Mouse (Mus musculus) kidney, adult 2 months (tissue): ENCODE data around the gene Npb. TPM values are rescaled to one million over a fixed set of nuclear protein-coding genes. Genes with fewer than 3 reads are reported as not detected.
A peak's percentile ranks its signal among the peaks of the same experiment; 100 is the strongest.

Source experiments
- DNase-seq: peaks from one replicate; pipeline ENCODE4 v3.0.0; 2021
- H3K27ac ChIP-seq: fragments of 200-500 bp; 2 replicates; pipeline ENCODE4 v1.5.1; 2012; ENCODE audit warnings: low read depth, low read length, control low read depth, inconsistent platforms; ENCODE audit not compliant: insufficient read depth
- H3K27me3 ChIP-seq: fragments of 200-500 bp; replicated peaks from 2 replicates; pipeline ENCODE4 v1.6.1; 2012; ENCODE audit warnings: mild to moderate bottlenecking, moderate library complexity, low read length, inconsistent platforms; ENCODE audit not compliant: control insufficient read depth, insufficient read depth
- H3K36me3 ChIP-seq: fragments of 200-500 bp; 2 replicates; pipeline ENCODE4 v1.6.1; 2012; ENCODE audit warnings: mild to moderate bottlenecking, moderate library complexity, low read length, inconsistent platforms; ENCODE audit not compliant: control insufficient read depth, insufficient read depth
- H3K4me1 ChIP-seq: fragments of 200-500 bp; 2 replicates; pipeline ENCODE4 v1.6.1; 2011; ENCODE audit warnings: low read length; ENCODE audit not compliant: control insufficient read depth, insufficient read depth
- H3K4me3 ChIP-seq: fragments of 200-500 bp; 2 replicates; pipeline ENCODE4 v1.5.1; 2011; ENCODE audit warnings: mild to moderate bottlenecking, low read depth, low read length, control low read depth; ENCODE audit not compliant: insufficient read depth
- CTCF ChIP-seq: fragments of 200-500 bp; conservative IDR thresholded peaks from 2 replicates; pipeline ENCODE4 v1.5.1; 2011; ENCODE audit warnings: low read depth, mild to moderate bottlenecking, control low read depth, low read length, moderate library complexity, mixed read lengths; ENCODE audit not compliant: insufficient read depth, insufficient read length
- POLR2A ChIP-seq: fragments of 200-500 bp; IDR thresholded peaks from one replicate; pipeline ENCODE4 v1.6.1; 2011; ENCODE audit warnings: low read depth, low read length, control low read depth
- WGBS: fragments of 180-500 bp; shearing (Covaris S2); methylation state at CpG from one replicate; pipeline ENCODE4 v1.1.7; 2018; 5-methylcytosine and 5-hydroxymethylcytosine counted together
- polyA plus RNA-seq: library from polyadenylated mRNA; depleted of rRNA; stranded (reverse); fragments of >200 nt; gene quantifications from 2 replicates; pipeline ENCODE4 v1.2.3, GENCODE M21; 2012

Gene Npb
- polyA plus RNA-seq, 1 experiment = 7.7 TPM

DNA sequence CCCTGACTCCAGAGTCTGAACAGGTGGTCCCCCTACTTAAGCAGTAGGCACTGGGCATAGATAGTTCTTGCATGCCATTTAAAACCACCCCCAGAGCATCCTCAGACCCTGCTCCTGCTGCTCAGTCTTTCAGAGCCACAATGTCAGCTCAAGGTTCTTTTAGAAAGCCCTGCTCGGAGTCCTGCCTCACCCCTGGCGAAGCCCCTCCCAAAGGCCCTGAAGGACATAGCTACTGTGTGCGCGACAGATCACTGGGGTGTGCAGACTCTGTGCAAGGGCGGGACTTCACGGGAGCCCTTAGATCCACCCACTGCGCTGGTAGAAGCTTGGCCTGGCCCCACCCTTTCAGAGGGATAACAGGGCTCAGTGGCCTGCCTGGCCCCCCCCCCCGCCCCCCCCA is 973 bp downstream of the Npb start:
- 40% methylated on average over 8 of the region's 8 CpGs for WGBS
- DNase-seq = peak; percentile 73
- H3K27me3 ChIP-seq = no peaks in the 10 kb centered on the region
- no peak overlapping the region for H3K4me3 ChIP-seq
- peak overlapping the region; percentile 61 for H3K27ac ChIP-seq
- peaks cover 5% of the 10 kb centered on the region; the same call in 1 of the 2 replicates for H3K4me1 ChIP-seq
- H3K36me3 ChIP-seq = peaks cover 3% of the 10 kb centered on the region; the same call in 1 of the 2 replicates
- TF ChIP-seq POLR2A (no peak), CTCF (peak; percentile 3; the same call in 1 of the 2 replicates)

DNA sequence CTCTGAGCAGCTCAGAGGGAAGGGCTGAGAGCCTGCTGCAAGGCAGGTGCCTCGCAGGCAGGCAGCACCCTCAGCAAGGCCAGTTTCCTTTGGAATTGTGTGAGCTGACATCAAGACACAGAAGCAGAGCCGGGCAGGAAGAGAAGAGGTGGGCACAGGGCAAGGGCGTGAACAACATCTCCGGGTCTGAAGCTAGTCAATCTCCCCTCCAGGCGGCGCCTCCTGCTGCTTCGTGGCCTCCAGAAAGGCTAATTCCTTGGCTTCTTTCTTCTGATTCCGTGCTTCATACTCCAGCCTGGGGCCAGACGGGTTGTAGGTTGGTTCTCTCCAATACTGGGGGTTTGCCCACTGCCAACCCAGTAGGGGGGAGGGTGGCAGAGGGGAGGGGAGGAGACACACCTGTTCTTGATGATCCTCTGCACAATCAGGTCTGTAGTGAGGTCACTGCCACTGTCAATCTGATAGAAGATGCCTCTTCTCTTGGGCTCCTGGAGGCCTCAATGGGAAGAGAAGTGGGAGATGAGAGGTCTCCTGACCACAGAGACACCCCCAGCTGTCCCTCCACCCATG is 2.3 kb downstream of the Npb start:
- H3K4me1 ChIP-seq = peaks cover 5% of the 10 kb centered on the region
- peaks cover 3% of the 10 kb centered on the region; the same call in 1 of the 2 replicates for H3K36me3 ChIP-seq
- H3K27me3 ChIP-seq = no peaks in the 10 kb centered on the region
- DNase-seq = no peak
- no peak overlapping the region for H3K4me3 ChIP-seq
- no peak overlapping the region for H3K27ac ChIP-seq
- WGBS = 80% methylated on average over 9 of the region's 9 CpGs
- TF ChIP-seq POLR2A (no peak), CTCF (no peak)

DNA sequence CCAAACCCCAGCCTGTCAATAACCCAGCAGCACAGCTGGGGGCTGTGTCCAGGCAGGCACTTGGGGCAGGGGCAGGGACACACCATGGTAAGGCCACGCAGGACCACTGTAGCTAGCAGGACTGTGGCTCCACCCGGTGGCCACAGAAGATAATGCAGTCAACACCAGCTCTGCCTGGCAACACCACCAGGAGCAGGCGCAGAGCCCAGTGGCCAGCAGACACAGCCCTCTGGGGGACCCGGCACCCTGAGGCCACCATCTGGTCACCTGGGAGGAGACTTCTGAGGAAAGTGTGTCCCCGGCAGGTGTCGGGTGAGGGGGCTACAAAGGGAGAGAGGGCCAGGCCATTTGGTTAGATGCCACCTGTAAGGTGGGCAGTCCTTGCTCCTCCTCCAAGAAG is 4.5 kb downstream of the Npb start:
- WGBS = 26% methylated on average over 6 of the region's 6 CpGs
- H3K27me3 ChIP-seq = no peaks in the 10 kb centered on the region
- peaks cover 15% of the 10 kb centered on the region for H3K4me1 ChIP-seq
- TF ChIP-seq POLR2A (no peak), CTCF (peak; percentile 84)
- H3K4me3 ChIP-seq = no peak overlapping the region
- H3K36me3 ChIP-seq = peaks cover 3% of the 10 kb centered on the region; the same call in 1 of the 2 replicates
- H3K27ac ChIP-seq = no peak overlapping the region
- peak; percentile 79 for DNase-seq

DNA sequence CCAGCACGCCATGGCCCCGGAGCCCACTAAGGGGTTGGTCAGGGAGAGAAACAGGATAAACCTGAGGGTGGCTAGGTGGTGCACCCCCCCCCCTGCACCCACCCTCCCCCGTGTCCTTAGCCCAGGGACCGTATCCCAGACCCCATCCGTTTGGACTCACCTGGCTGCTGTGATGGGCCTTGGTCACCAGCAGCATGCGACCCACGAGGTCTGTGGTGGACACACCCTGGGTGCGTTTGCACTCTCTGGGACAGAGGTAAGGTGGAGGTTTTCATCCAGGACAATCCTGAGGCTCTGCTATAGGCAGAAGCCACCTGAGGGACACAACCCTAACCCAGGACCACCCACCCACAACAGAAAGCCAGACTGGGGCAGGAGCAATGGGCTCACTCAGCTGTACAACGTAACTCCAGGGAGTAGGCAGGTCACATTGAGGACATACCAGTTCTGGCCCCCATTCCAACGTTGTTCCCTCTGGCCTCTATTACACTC is 5.2 kb downstream of the Npb start:
- no peak overlapping the region for H3K27ac ChIP-seq
- WGBS = 80% methylated on average over 10 of the region's 10 CpGs
- H3K27me3 ChIP-seq = no peaks in the 10 kb centered on the region
- H3K36me3 ChIP-seq = peaks cover 5% of the 10 kb centered on the region; the same call in 1 of the 2 replicates
- DNase-seq = no peak
- peaks cover 19% of the 10 kb centered on the region for H3K4me1 ChIP-seq
- TF ChIP-seq POLR2A = no peak
- no peak for TF ChIP-seq CTCF
- H3K4me3 ChIP-seq = no peak overlapping the region

DNA sequence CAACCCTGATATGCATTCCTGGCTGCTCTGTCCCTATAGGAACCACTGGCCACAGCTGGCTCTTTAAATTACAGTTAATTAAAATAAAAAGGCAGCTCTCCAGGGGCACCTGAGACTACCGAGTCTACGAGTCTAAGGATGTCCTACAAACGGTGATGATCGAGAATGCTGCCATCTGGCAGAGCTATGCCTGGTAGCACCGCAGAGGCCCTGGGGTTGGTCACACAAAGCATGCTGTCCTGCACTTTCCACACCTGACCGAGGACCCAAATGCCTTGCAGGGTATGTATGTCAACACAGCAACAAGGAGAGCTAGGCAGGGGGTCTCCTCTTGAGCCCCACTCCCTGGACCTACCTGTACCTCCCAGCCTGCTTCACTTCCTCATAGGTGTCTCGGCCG is 5.7 kb downstream of the Npb start:
- H3K4me1 ChIP-seq = peaks cover 15% of the 10 kb centered on the region
- H3K27ac ChIP-seq = no peak overlapping the region
- peaks cover 6% of the 10 kb centered on the region; the same call in 1 of the 2 replicates for H3K36me3 ChIP-seq
- WGBS = 81% methylated on average over 8 of the region's 8 CpGs
- TF ChIP-seq CTCF = no peak
- no peak for TF ChIP-seq POLR2A
- no peaks in the 10 kb centered on the region for H3K27me3 ChIP-seq
- no peak overlapping the region for H3K4me3 ChIP-seq
- no peak for DNase-seq

DNA sequence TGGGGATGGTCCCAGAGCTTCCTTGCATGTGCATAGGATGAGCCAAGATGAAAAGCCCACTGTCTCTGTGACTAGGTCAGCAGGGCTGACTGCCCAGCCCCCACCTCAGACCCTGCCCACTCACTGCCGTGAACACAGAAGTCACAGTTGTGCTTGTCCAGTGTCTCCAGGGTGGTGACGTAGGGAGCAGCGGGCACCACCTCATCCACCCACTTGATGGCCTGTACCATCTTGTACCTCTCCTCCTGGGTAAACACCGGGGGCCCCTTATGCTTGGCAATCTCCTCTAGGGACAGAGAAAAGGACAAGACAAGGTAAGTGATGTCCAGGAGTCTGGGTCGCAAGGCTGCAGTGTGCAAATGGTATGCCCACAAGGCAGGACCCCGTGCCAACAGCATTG is 6.9 kb downstream of the Npb start:
- WGBS = 91% methylated on average over 6 of the region's 6 CpGs
- peaks cover 14% of the 10 kb centered on the region for H3K4me1 ChIP-seq
- no peak overlapping the region for H3K4me3 ChIP-seq
- H3K27ac ChIP-seq = no peak overlapping the region
- TF ChIP-seq POLR2A (no peak), CTCF (no peak)
- H3K36me3 ChIP-seq = peaks cover 6% of the 10 kb centered on the region; the same call in 1 of the 2 replicates
- no peaks in the 10 kb centered on the region for H3K27me3 ChIP-seq
- no peak for DNase-seq

DNA sequence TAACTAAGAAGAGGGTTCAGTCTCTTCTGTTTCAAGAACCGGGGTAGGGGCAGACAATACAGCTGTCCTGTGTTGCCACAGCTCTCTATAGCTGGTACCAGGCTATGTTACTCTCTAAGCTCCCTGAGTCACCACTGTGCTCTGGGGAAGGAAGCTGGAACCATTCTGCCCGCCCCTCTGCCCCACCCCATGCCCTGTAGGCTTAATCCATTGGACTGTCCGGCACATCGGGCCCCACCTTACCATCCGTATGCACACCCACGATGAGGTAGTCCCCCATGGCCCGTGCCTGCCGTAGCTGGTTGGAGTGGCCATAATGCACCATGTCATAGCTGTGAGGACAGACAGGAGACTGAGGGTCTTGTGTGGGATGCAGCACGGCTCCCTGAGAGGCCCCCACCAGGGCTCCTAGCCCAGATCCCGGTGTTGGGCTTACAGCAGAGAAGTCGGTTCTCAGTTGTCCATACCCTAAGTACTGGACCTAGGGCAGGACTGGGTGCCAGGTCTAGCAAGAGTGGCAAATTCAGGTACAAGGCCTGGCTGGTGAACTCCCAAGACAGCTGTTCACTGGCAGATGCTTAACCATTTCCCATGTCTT is 7.4 kb downstream of the Npb start:
- 78% methylated on average over 11 of the region's 11 CpGs for WGBS
- no peak for TF ChIP-seq POLR2A
- no peak for TF ChIP-seq CTCF
- Histone ChIP-seq H3K27ac (no peak overlapping the region), H3K36me3 (peaks cover 6% of the 10 kb centered on the region; the same call in 1 of the 2 replicates), H3K4me1 (peaks cover 14% of the 10 kb centered on the region), H3K27me3 (no peaks in the 10 kb centered on the region), H3K4me3 (peak overlapping the region; percentile 5; the same call in 1 of the 2 replicates)
- no peak for DNase-seq
